Mouse (Mus musculus): ENCODE measurements around the gene Treh. TPM values are rescaled to one million over a fixed set of nuclear protein-coding genes. Genes with fewer than 3 reads are reported as not detected.
"Not testable (repeated sequence)": the region's sequence is repeated elsewhere in the genome, so short reads cannot be mapped to it uniquely, and the experiment has no call there.

Gene Treh
- not detected in 2 replicates for polyA plus RNA-seq (2016; fragmentation: Nextera tagmentation; extraction: Ambion mirVana)

DNA sequence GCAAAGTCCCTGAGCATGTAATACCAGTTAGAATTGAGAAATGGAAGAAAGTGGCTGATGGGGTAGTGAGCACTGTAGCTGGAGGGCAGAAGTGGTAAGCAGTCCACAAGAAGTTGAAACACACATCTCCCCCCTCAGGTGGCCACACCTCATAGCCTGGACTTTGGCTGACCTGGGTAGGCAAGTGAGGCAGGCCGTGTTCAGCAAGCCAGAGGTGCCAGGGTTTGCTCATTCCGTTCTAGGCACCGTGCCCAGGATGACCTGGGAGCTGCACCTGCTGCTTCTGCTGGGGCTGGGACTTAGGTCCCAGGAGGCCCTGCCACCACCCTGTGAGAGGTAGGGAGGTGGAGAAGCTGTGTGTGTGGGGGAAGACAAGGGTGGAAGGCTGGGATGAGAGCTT is at the start of gene Treh:
Treh (plus strand) TSS at position 229 of the 400 bp plus-strand sequence.
- Histone ChIP-seq H3K4me1 (no peaks in the 10 kb centered on the region), H3K4me3 (no peak within 1 kb of the TSS), H3K27me3 (ENCODE audit: low read depth, poor library complexity, severe bottlenecking) (no peaks in the 10 kb centered on the region), H3K27ac (replicated peaks) (no peak within 1 kb of the TSS), H3K36me3 (no peaks in the 10 kb centered on the region), H3K9me3 (replicated peaks) (no peaks in the 10 kb centered on the region)
- WGBS = 83% methylated on average over 3 of the region's 3 CpGs
- DNase-seq (ENCODE audit: low spot score) = no peak

- WGBS = 90% methylated on average over 5 of the region's 5 CpGs
- Histone ChIP-seq H3K36me3 (peaks cover 100% of the 10 kb centered on the region), H3K27me3 (ENCODE audit: low read depth, poor library complexity, severe bottlenecking) (no peaks in the 10 kb centered on the region), H3K4me3 (no peak overlapping the region), H3K9me3 (replicated peaks) (no peaks in the 10 kb centered on the region), H3K27ac (replicated peaks) (no peak overlapping the region), H3K4me1 (no peaks in the 10 kb centered on the region)
- no peak for DNase-seq (ENCODE audit: low spot score)
These were observed 48.6 kb upstream of the Treh start for GRCm38 (mm10) chr9:44624390-44624789.

DNA sequence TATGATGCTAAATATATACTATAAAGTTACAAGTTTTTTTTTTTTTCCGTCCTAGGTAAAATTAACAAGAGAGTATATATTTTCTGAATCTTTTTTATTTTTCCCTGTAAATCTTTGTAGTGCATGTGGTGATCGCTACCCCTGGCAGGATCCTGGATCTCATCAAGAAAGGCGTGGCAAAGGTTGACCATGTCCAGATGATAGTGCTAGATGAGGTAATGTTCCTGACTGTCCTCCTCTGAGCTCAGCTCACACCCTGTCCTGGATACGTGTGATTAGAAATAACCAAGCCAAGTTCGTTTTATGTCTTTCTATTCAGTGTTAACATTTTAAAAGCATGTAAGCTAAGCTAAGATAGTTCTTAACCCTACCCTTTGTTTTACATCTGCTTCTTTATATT is 46.8 kb upstream of the Treh start:
- H3K27ac ChIP-seq (replicated peaks) = no peak overlapping the region
- no peaks in the 10 kb centered on the region for H3K9me3 ChIP-seq (replicated peaks)
- no peak overlapping the region for H3K4me3 ChIP-seq
- 90% methylated on average over 5 of the region's 5 CpGs for WGBS
- H3K4me1 ChIP-seq = no peaks in the 10 kb centered on the region
- peaks cover 100% of the 10 kb centered on the region for H3K36me3 ChIP-seq
- DNase-seq (ENCODE audit: low spot score) = no peak
- H3K27me3 ChIP-seq (ENCODE audit: low read depth, poor library complexity, severe bottlenecking) = no peaks in the 10 kb centered on the region

GRCm38 (mm10) chr9:44637551-44638169 is 35.4 kb upstream of the Treh start:
- Histone ChIP-seq H3K27ac (replicated peaks) (no peak overlapping the region), H3K9me3 (replicated peaks) (no peaks in the 10 kb centered on the region), H3K4me3 (no peak overlapping the region), H3K4me1 (no peaks in the 10 kb centered on the region), H3K36me3 (peaks cover 87% of the 10 kb centered on the region), H3K27me3 (ENCODE audit: low read depth, poor library complexity, severe bottlenecking) (no peaks in the 10 kb centered on the region)
- DNase-seq (ENCODE audit: low spot score) = no peak
- 89% methylated on average over 15 of the region's 15 CpGs for WGBS

DNA sequence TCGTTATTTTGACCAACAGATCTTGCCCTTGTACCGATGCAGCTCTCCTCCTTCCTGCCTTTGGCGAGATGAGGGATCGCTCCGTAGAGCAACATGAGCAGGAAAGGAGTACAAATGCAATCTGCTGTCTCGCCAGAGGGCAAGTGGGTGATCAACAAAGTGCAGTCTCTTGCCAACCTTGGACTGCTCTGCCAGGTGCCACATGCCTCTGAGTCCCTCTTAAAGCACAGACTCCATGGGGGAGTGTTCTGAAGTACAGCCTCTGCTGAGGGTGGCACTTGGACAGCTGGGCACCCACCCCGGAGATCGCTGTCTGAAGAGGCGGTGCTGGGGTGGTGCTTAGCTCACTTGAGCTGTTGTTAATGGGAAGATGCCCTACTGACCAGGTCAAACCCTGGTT is 34.3 kb upstream of the Treh start:
- H3K9me3 ChIP-seq (replicated peaks); DNase-seq (ENCODE audit: low spot score); H3K4me3 ChIP-seq; H3K4me1 ChIP-seq; H3K27ac ChIP-seq (replicated peaks); H3K27me3 ChIP-seq (ENCODE audit: low read depth, poor library complexity, severe bottlenecking): not testable (repeated sequence)
- WGBS = 95% methylated on average over 9 of the region's 9 CpGs
- H3K36me3 ChIP-seq = peaks cover 77% of the 10 kb centered on the region

DNA sequence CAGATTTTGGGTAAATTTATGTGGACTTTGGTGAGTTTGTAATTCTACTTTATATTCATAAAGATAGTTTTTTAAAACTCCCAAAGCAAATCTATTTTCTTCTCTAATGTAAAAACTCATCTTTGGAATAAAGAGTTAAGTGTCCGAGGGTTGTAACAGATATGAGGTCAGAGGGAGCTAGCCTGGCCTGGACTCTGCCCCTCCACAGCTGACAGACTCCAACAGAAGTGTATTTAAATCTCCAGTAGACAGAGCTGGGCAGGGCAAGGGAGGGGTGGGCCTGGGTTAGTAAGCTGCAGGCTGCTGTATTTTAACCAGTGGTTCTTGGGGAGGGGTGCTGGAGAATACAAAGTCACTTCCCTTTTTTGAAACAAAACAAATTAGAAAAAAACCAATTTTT is 33.0 kb upstream of the Treh start:
- not testable (repeated sequence) for H3K27ac ChIP-seq (replicated peaks); DNase-seq (ENCODE audit: low spot score); H3K27me3 ChIP-seq (ENCODE audit: low read depth, poor library complexity, severe bottlenecking); H3K9me3 ChIP-seq (replicated peaks); H3K4me3 ChIP-seq; H3K4me1 ChIP-seq
- H3K36me3 ChIP-seq = peaks cover 64% of the 10 kb centered on the region
- 96% methylated on average over 1 of the region's 1 CpGs for WGBS

GRCm38 (mm10) chr9:44640646-44641357 is 32.2 kb upstream of the Treh start:
- 89% methylated on average over 3 of the region's 3 CpGs for WGBS
- Histone ChIP-seq H3K4me3 (no peak overlapping the region), H3K9me3 (replicated peaks) (no peaks in the 10 kb centered on the region), H3K27me3 (ENCODE audit: low read depth, poor library complexity, severe bottlenecking) (no peaks in the 10 kb centered on the region), H3K27ac (replicated peaks) (no peak overlapping the region), H3K36me3 (peaks cover 56% of the 10 kb centered on the region), H3K4me1 (no peaks in the 10 kb centered on the region)
- DNase-seq (ENCODE audit: low spot score) = no peak

- 93% methylated on average over 2 of the region's 2 CpGs for WGBS
These were observed 31.4 kb upstream of the Treh start for GRCm38 (mm10) chr9:44641616-44642015.

DNA sequence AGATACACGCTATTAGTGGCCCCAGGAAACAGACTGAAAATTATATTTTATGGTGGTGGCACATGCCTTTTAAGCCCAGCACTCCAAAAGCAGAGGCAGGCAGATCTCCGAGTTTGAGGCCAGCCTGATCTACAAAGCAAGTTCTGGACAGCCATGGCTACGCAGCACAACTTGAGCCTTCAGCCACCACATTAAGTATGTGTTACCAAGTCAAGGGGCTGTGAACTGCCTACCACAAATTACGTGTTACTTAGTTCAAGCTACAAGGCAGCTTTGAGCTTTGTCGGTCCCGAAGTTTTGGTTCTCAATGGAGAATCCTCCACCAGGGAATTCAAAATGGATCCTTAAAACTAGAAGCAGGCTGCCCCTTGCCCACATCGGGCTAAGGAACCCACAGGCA is 29.9 kb upstream of the Treh start:
- DNase-seq (ENCODE audit: low spot score) = no peak
- no peaks in the 10 kb centered on the region for H3K27me3 ChIP-seq (ENCODE audit: low read depth, poor library complexity, severe bottlenecking)
- no peak overlapping the region for H3K4me3 ChIP-seq
- H3K36me3 ChIP-seq = peaks cover 34% of the 10 kb centered on the region
- WGBS = 96% methylated on average over 7 of the region's 7 CpGs
- no peaks in the 10 kb centered on the region for H3K4me1 ChIP-seq
- H3K9me3 ChIP-seq (replicated peaks) = no peaks in the 10 kb centered on the region
- no peak overlapping the region for H3K27ac ChIP-seq (replicated peaks)

More at GRCm38 (mm10) chr9:44641616-44642015, 31.4 kb upstream of the Treh start:
- Histone ChIP-seq H3K9me3 (replicated peaks) (no peaks in the 10 kb centered on the region), H3K4me3 (no peak overlapping the region), H3K36me3 (peaks cover 48% of the 10 kb centered on the region), H3K27me3 (ENCODE audit: low read depth, poor library complexity, severe bottlenecking) (no peaks in the 10 kb centered on the region), H3K4me1 (no peaks in the 10 kb centered on the region), H3K27ac (replicated peaks) (no peak overlapping the region)
- no peak for DNase-seq (ENCODE audit: low spot score)

- DNase-seq (ENCODE audit: low spot score) = no peak
- no peak overlapping the region for H3K4me3 ChIP-seq
- H3K27me3 ChIP-seq (ENCODE audit: low read depth, poor library complexity, severe bottlenecking) = no peaks in the 10 kb centered on the region
- H3K27ac ChIP-seq (replicated peaks) = no peak overlapping the region
- 92% methylated on average over 2 of the region's 2 CpGs for WGBS
- H3K9me3 ChIP-seq (replicated peaks) = no peaks in the 10 kb centered on the region
- H3K4me1 ChIP-seq = 0 out of 2 replicates have a peak, but pooled peaks cover 3% of the 10 kb centered on the region
- peaks cover 23% of the 10 kb centered on the region for H3K36me3 ChIP-seq
These were observed 28.8 kb upstream of the Treh start for GRCm38 (mm10) chr9:44644186-44644585.

DNA sequence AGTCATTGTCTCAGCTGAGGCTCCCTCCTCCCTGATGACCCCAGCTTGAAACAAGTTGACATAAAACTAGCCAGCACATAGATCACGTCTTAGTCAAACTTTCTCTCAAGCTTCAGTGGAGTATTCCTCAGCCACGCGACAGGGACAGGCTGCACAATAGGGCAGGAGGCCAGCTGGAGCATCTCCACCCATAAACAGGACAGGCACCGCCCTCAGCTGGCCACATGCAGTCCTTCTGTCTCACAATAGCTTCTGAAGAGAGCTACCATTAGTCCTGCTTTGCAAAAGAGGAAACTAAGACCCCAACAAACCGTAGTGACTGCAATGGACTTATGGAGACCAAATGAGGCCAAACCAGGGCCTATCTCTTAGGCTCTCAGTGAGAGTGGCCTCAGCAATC is 27.6 kb upstream of the Treh start:
- DNase-seq (ENCODE audit: low spot score) = no peak

GRCm38 (mm10) chr9:44645924-44646323 is 27.1 kb upstream of the Treh start:
- Histone ChIP-seq H3K36me3 (peaks cover 7% of the 10 kb centered on the region; the same call in 1 of the 2 replicates), H3K4me1 (0 out of 2 replicates have a peak, but pooled peaks cover 3% of the 10 kb centered on the region), H3K27me3 (ENCODE audit: low read depth, poor library complexity, severe bottlenecking) (no peaks in the 10 kb centered on the region), H3K9me3 (replicated peaks) (no peaks in the 10 kb centered on the region), H3K27ac (replicated peaks) (no peak overlapping the region), H3K4me3 (no peak overlapping the region)
- 78% methylated on average over 15 of the region's 15 CpGs for WGBS
- no peak for DNase-seq (ENCODE audit: low spot score)

More for the DNA sequence above, 27.6 kb upstream of the Treh start:
- Histone ChIP-seq H3K9me3 (replicated peaks) (no peaks in the 10 kb centered on the region), H3K4me1 (0 out of 2 replicates have a peak, but pooled peaks cover 3% of the 10 kb centered on the region), H3K27ac (replicated peaks) (no peak overlapping the region), H3K27me3 (ENCODE audit: low read depth, poor library complexity, severe bottlenecking) (no peaks in the 10 kb centered on the region), H3K4me3 (no peak overlapping the region), H3K36me3 (peaks cover 11% of the 10 kb centered on the region; the same call in 1 of the 2 replicates)
- 84% methylated on average over 5 of the region's 5 CpGs for WGBS

DNA sequence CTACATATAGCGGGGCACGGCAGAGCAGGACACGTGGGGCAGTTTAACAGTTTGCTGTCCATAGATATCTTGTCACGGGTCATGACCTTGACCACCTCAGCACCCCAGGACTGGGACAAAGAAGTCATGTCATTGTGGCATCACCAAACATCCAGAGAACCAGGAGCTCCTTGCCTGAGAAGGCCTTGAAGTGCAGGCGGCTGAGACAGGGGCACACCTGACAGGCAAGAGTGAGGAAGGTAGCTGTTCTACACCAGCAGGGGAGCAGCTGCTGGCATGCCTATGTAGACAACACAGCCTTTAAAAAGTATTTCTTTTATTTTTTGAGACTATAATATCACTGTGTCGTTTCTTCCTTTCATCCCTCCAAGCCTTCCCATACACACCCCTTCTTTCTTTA is 26.7 kb upstream of the Treh start:
- no peak for DNase-seq (ENCODE audit: low spot score)
- WGBS = 89% methylated on average over 6 of the region's 6 CpGs
- Histone ChIP-seq H3K4me3 (no peak overlapping the region), H3K27ac (replicated peaks) (no peak overlapping the region), H3K27me3 (ENCODE audit: low read depth, poor library complexity, severe bottlenecking) (no peaks in the 10 kb centered on the region), H3K9me3 (replicated peaks) (no peaks in the 10 kb centered on the region), H3K4me1 (0 out of 2 replicates have a peak, but pooled peaks cover 3% of the 10 kb centered on the region), H3K36me3 (peaks cover 6% of the 10 kb centered on the region; the same call in 1 of the 2 replicates)

Measured in midbrain, embryonic 10.5 days (tissue).